ENCODE assay signal across 14 mouse cellular contexts in genomic region chr1:191584483-191584882, GRCm38 (mm10). TPM values are rescaled to one million over a fixed set of nuclear protein-coding genes. Genes with fewer than 3 reads are reported as not detected.
DNase-seq lines count a peak whose midpoint lies in the region; ATAC-seq and TF ChIP-seq lines count a peak whose summit lies in the region.
"Had no signal": no experiment of that assay in that cellular context is flagged by ENCODE, and none has a peak within 500 bp of the region (broad histone marks: within the 10 kb centered on the region; RNA-seq: fewer than 3 reads in every experiment).

No protein-coding gene starts in this region.

- H3K4me1 ChIP-seq in hindbrain, postnatal 0 days (ENCODE audit: insufficient read depth, low read length): no peaks in the 10 kb centered on the region
- no peaks in the 10 kb centered on the region for H3K4me1 ChIP-seq in hindbrain, embryonic 12.5 days
- H3K4me1 ChIP-seq in lung, adult 2 months (ENCODE audit: control insufficient read depth, insufficient read depth, low read length): no peaks in the 10 kb centered on the region
- no peaks in the 10 kb centered on the region for H3K4me1 ChIP-seq in ES-E14 (ENCODE audit: control insufficient read depth in 2 of 2, insufficient read depth in 2 of 2, low read length in 2 of 2, poor library complexity in 1 of 2)
- H3K4me1 ChIP-seq in small intestine, adult 2 months (ENCODE audit: control insufficient read depth, insufficient read depth, insufficient read length, low read length): no peaks in the 10 kb centered on the region
- H3K4me1 ChIP-seq: limb, embryonic 12.5 days; midbrain, embryonic 15.5 days had no signal

- no peak overlapping the region for H3K4me2 ChIP-seq in hindbrain, postnatal 0 days (ENCODE audit: low read depth, low read length)
- H3K4me2 ChIP-seq in hindbrain, embryonic 12.5 days (replicated peaks): no peak overlapping the region
- H3K4me2 ChIP-seq: embryonic facial prominence, embryonic 12.5 days; heart, embryonic 11.5 days; limb, embryonic 12.5 days; midbrain, embryonic 15.5 days had no signal

- DNase-seq in hindbrain, postnatal 0 days (ENCODE audit: low spot score): peak; percentile 27
- no peak for DNase-seq in lung, adult 2 months
- no peak for DNase-seq in lung, postnatal 36 days
- DNase-seq in ES-E14 (ENCODE audit: low read depth, low spot score): no peak
- no peak for DNase-seq in testis, postnatal 14 days (ENCODE audit: low spot score)
- no peak for DNase-seq in thymus, postnatal 4 days
- DNase-seq: cerebellum, adult 18-20 months; gastrocnemius, postnatal 14 days had no signal

- peak; percentile 52 for TF ChIP-seq CTCF in hindbrain, postnatal 0 days (IDR thresholded peaks at IDR 0.05; ENCODE audit: low read depth)
- peak; percentile 22; the same call in 1 of the 2 replicates for TF ChIP-seq CTCF in lung, adult 2 months (IDR thresholded peaks at IDR 0.05; ENCODE audit: insufficient read depth, low read length)
- peak; percentile 33; the same call in 1 of the 2 replicates for TF ChIP-seq CTCF in small intestine, adult 2 months (IDR thresholded peaks at IDR 0.05; ENCODE audit: extremely low read depth, insufficient read length, insufficient replicate concordance, low read depth, low read length)

- in situ Hi-C loops in ES-E14 (cut with MboI; ENCODE audit: low sequenced_read_pairs in 2 of 2, unreplicated experiment in 2 of 2): loop anchor here (10.0 to 25.0 kb wide), 2 partner anchors 228 to 230 kb away; partner anchors contain the start of gene Nek2 (in 1 of the 2)

- no peak overlapping the region for H3K27ac ChIP-seq in hindbrain, postnatal 0 days
- H3K27ac ChIP-seq in hindbrain, embryonic 12.5 days: no peak overlapping the region
- no peak overlapping the region for H3K27ac ChIP-seq in ES-E14 (ENCODE audit: insufficient read depth, low read depth, low read length, poor library complexity, severe bottlenecking)
- H3K27ac ChIP-seq in small intestine, adult 2 months (ENCODE audit: insufficient read depth, low read depth, low read length): no peak overlapping the region
- H3K27ac ChIP-seq: embryonic facial prominence, embryonic 12.5 days; limb, embryonic 12.5 days; midbrain, embryonic 15.5 days had no signal

- WGBS in hindbrain, postnatal 0 days: 96% methylated on average over 4 of the region's 4 CpGs
- WGBS in hindbrain, embryonic 12.5 days: 95% methylated on average over 4 of the region's 4 CpGs
- 92% methylated on average over 4 of the region's 4 CpGs for WGBS in lung, adult 2 months
- 94% methylated on average over 4 of the region's 4 CpGs for WGBS in small intestine, adult 2 months

- no peak overlapping the region for H3K9ac ChIP-seq in hindbrain, postnatal 0 days (replicated peaks; ENCODE audit: low read length)
- no peak overlapping the region for H3K9ac ChIP-seq in hindbrain, embryonic 12.5 days
- H3K9ac ChIP-seq in ES-E14 (ENCODE audit: insufficient read depth, low read depth, low read length, poor library complexity, severe bottlenecking): no peak overlapping the region
- H3K9ac ChIP-seq: embryonic facial prominence, embryonic 12.5 days; limb, embryonic 12.5 days; midbrain, embryonic 15.5 days had no signal

- H3K9me3 ChIP-seq in hindbrain, postnatal 0 days (ENCODE audit: low read length): no peaks in the 10 kb centered on the region
- 0 out of 2 replicates have a peak, but pooled peaks cover 6% of the 10 kb centered on the region for H3K9me3 ChIP-seq in hindbrain, embryonic 12.5 days (replicated peaks)
- no peaks in the 10 kb centered on the region for H3K9me3 ChIP-seq in ES-E14 (ENCODE audit: control insufficient read depth, insufficient read depth, low read depth, low read length)
- H3K9me3 ChIP-seq: midbrain, embryonic 15.5 days had no signal

- no peaks in the 10 kb centered on the region for H3K27me3 ChIP-seq in hindbrain, postnatal 0 days (ENCODE audit: insufficient read depth, low read length)
- H3K27me3 ChIP-seq in hindbrain, embryonic 12.5 days: no peaks in the 10 kb centered on the region
- H3K27me3 ChIP-seq in small intestine, adult 2 months (ENCODE audit: control insufficient read depth, insufficient read depth, low read length): no peaks in the 10 kb centered on the region
- H3K27me3 ChIP-seq: embryonic facial prominence, embryonic 12.5 days; limb, embryonic 12.5 days; midbrain, embryonic 15.5 days had no signal

- no peak overlapping the region for H3K4me3 ChIP-seq in hindbrain, postnatal 0 days (ENCODE audit: low read length)
- no peak overlapping the region for H3K4me3 ChIP-seq in hindbrain, embryonic 12.5 days
- H3K4me3 ChIP-seq in lung, adult 2 months (replicated peaks; ENCODE audit: extremely low read depth, low read depth, low read length): no peak overlapping the region
- no peak overlapping the region for H3K4me3 ChIP-seq in ES-E14 (ENCODE audit: insufficient read depth in 1 of 2, low read depth in 1 of 2, low read length in 2 of 2, poor library complexity in 1 of 2, severe bottlenecking in 1 of 2)
- H3K4me3 ChIP-seq in small intestine, adult 2 months (ENCODE audit: low read depth, low read length): no peak overlapping the region
- H3K4me3 ChIP-seq: embryonic facial prominence, embryonic 12.5 days; limb, embryonic 12.5 days; midbrain, embryonic 15.5 days had no signal

- TF ChIP-seq POLR2A in lung, adult 2 months (IDR thresholded peaks at IDR 0.05; ENCODE audit: borderline replicate concordance, extremely low read depth, low read depth, low read length): no peak
- no peak for TF ChIP-seq POLR2A in small intestine, adult 2 months (IDR thresholded peaks at IDR 0.05; ENCODE audit: low read depth, low read length)

- ATAC-seq in hindbrain, postnatal 0 days: no peak
- ATAC-seq in hindbrain, embryonic 12.5 days (ENCODE audit: low FRiP score): no peak
- ATAC-seq: midbrain, embryonic 15.5 days had no signal

- peaks cover 33% of the 10 kb centered on the region; the same call in 1 of the 2 replicates for H3K36me3 ChIP-seq in hindbrain, postnatal 0 days (ENCODE audit: insufficient read depth, low read length)
- H3K36me3 ChIP-seq in hindbrain, embryonic 12.5 days: peaks cover 60% of the 10 kb centered on the region
- peaks cover 17% of the 10 kb centered on the region for H3K36me3 ChIP-seq in ES-E14 (ENCODE audit: control insufficient read depth, insufficient read depth, low read length, poor library complexity, severe bottlenecking)
- H3K36me3 ChIP-seq in small intestine, adult 2 months (ENCODE audit: control insufficient read depth, insufficient read depth, low read length): peaks cover 28% of the 10 kb centered on the region

TF ChIP-seq in ES-E14, 5 proteins besides CTCF, POLR2A, EP300 and RAD21:
- TF ChIP-seq ZNF384 (IDR thresholded peaks at IDR 0.05; ENCODE audit: low read depth, low read length) (no peak), CHD2 (IDR thresholded peaks at IDR 0.05; ENCODE audit: low read depth, low read length) (no peak), MAFK (IDR thresholded peaks at IDR 0.05; ENCODE audit: insufficient read depth, low read depth, low read length) (0 out of 2 replicates have a peak, but pooled peaks have one; percentile 9), ZC3H11A (IDR thresholded peaks at IDR 0.05; ENCODE audit: borderline replicate concordance, low read depth, low read length) (no peak)

RNA-seq across cellular contexts. Expression of gene Ints7, which starts 9.0 kb away (rescaled TPM):
- 34.1 and 41.3 TPM in 2 replicates for total RNA-seq in hindbrain, postnatal 0 days (2014; rRNA removed)
- 26.3 and 28.7 TPM in 2 replicates for polyA plus RNA-seq in hindbrain, postnatal 0 days (2015; fragmentation: Nextera tagmentation; extraction: Ambion mirVana)
- 64.4 and 68.4 TPM in 2 replicates for polyA plus RNA-seq in hindbrain, embryonic 12.5 days (2016; fragmentation: Nextera tagmentation; extraction: Ambion mirVana)
- 15.3 and 17.4 TPM in 2 replicates for polyA plus RNA-seq in lung, adult 2 months (2012; rRNA removed)
- total RNA-seq in ES-E14 (2012; rRNA removed): 32.1 and 33.1 TPM in 2 replicates
- polyA plus RNA-seq in small intestine, adult 2 months (2012; rRNA removed): 4.6 and 9.8 TPM in 2 replicates

RNA-seq across cellular contexts. Expression of gene Dtl, which starts 9.1 kb away (rescaled TPM):
- total RNA-seq in hindbrain, postnatal 0 days (2014; rRNA removed): 5.1 and 6.6 TPM in 2 replicates
- polyA plus RNA-seq in hindbrain, postnatal 0 days (2015; fragmentation: Nextera tagmentation; extraction: Ambion mirVana): 7.5 and 8.0 TPM in 2 replicates
- polyA plus RNA-seq in hindbrain, embryonic 12.5 days (2016; fragmentation: Nextera tagmentation; extraction: Ambion mirVana): 38.9 and 39.9 TPM in 2 replicates
- polyA plus RNA-seq in lung, adult 2 months (2012; rRNA removed): 0.28 and 0.46 TPM in 2 replicates
- 43.6 and 45.6 TPM in 2 replicates for total RNA-seq in ES-E14 (2012; rRNA removed)
- 0.51 and 0.80 TPM in 2 replicates for polyA plus RNA-seq in small intestine, adult 2 months (2012; rRNA removed)
